Mouse (Mus musculus): ENCODE data around the gene Duox1. TPM values are rescaled to one million over a fixed set of nuclear protein-coding genes. Genes with fewer than 3 reads are reported as not detected.

The Duox1 gene
- total and polyA plus RNA-seq, 3 experiments: not detected

DNA sequence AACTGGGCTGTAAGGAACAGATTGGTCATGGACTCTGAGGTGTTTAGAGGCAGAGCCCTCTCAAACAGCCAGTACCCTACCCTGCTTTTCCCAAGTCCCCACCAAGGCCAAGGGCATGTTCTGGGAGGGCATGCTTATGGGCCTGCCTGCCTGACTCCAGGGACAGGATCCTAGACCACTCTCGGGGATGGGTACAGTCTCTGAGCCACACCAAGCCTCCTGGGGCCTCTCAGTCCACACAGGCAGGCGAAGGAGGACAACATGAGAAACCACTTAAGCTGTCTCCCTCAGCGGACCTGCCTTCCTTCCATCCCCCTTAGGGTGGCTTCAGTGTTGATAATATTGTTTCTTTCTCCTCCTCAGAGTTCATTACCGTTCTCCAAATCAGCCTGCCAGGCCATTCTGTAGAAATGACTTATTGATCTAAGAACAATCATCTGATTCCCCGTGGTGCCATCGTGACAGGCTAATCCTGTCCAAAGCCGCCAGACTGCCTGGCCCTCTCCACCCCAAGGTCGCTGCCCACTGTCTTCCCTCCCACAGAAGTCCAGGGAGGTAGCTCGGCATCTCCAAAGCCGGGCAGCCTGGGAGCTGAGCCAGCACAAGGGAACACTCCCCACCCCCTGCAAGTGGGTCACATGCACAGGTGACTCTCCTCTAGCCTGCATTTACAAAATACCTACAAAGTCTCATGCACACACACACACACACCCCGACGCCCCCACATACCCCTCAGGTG lies 38.9 kb downstream of the Duox1 start:
- no peaks in the 10 kb centered on the region for H3K27me3 ChIP-seq (replicated peaks)
- TF ChIP-seq ETS1 (conservative IDR thresholded peaks at IDR 0.05; ENCODE audit: low read depth, low read length) (no peak), MAFK (IDR thresholded peaks at IDR 0.05; ENCODE audit: insufficient replicate concordance, low read length) (no peak), CHD2 (IDR thresholded peaks at IDR 0.05; ENCODE audit: low read length) (no peak), BHLHE40 (IDR thresholded peaks at IDR 0.05; ENCODE audit: low read depth, low read length) (no peak), POLR2A (IDR thresholded peaks at IDR 0.05; ENCODE audit: low read depth, low read length) (no peak), UBTF (IDR thresholded peaks at IDR 0.05; ENCODE audit: low read depth, low read length) (no peak), SMC3 (IDR thresholded peaks at IDR 0.05; ENCODE audit: low read depth, low read length) (no peak), TBP (conservative IDR thresholded peaks at IDR 0.05; ENCODE audit: low read depth, low read length) (no peak), CHD1 (IDR thresholded peaks at IDR 0.05; ENCODE audit: low read depth, low read length) (no peak), ELF1 (IDR thresholded peaks at IDR 0.05; ENCODE audit: low read depth, low read length) (no peak), JUND (conservative IDR thresholded peaks at IDR 0.05; ENCODE audit: low read depth, low read length) (no peak), USF2 (conservative IDR thresholded peaks at IDR 0.05; ENCODE audit: low read depth, low read length) (no peak)
- no peak overlapping the region for H3K27ac ChIP-seq (ENCODE audit: insufficient read depth, low read depth)
- no peak overlapping the region for H3K9ac ChIP-seq (ENCODE audit: insufficient read depth, low read depth)
- H3K4me2 ChIP-seq (ENCODE audit: insufficient read depth, low read depth, poor library complexity, severe bottlenecking): no peak overlapping the region
- H3K79me2 ChIP-seq (replicated peaks; ENCODE audit: control insufficient read depth, extremely low read depth, insufficient read depth, poor library complexity, severe bottlenecking): no peaks in the 10 kb centered on the region
- no peaks in the 10 kb centered on the region for H3K36me3 ChIP-seq (replicated peaks in 1 of 2; ENCODE audit: control insufficient read depth in 1 of 2, insufficient read depth in 1 of 2, low read length in 1 of 2)
- no peak for DNase-seq (ENCODE audit: extremely low read depth)
- H3K4me3 ChIP-seq (replicated peaks in 1 of 3; ENCODE audit: low read depth in 2 of 3, low read length in 2 of 3, poor library complexity in 1 of 3): no peak overlapping the region
- no peaks in the 10 kb centered on the region for H3K9me3 ChIP-seq (replicated peaks; ENCODE audit: low read length)
- H3K4me1 ChIP-seq (ENCODE audit: control insufficient read depth in 1 of 2, insufficient read depth in 2 of 2): peaks cover 3 to 12% of the 10 kb centered on the region in 2 experiments; a peak in 3 of 4 replicates
- in situ Hi-C loops (cut with MboI; ENCODE audit: low pct_ligation_motif_present, low pct_unique_long_range_greater_than_20kb, low sequenced_read_pairs): no loop called here
- dilution Hi-C loops (cut with MboI; ENCODE audit: extremely low pct_ligation_motif_present, extremely low pct_unique_long_range_greater_than_20kb, low sequenced_read_pairs): no loop called here

DNA sequence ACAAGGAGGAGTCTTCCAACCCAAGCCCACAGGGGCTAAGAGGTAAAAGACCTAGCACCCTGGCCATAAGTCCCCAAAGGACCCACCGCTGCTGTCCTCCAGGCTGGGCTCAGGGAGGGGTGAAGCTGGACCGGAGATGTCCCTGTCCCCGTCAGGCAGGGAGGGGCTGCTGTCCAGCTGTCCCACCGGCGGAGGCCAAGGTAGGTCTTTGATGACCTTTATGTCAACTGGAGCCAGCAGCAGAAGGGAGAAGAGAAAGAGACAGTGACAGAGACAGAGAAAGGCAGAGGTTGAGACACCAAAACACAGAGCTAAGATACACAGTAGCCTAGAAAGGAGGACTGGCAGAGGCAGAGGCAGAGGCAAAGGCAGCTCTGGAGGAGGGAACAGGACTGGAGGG lies 39.9 kb downstream of the Duox1 start:
- dilution Hi-C loops (cut with MboI; ENCODE audit: extremely low pct_ligation_motif_present, extremely low pct_unique_long_range_greater_than_20kb, low sequenced_read_pairs): no loop called here
- DNase-seq (ENCODE audit: extremely low read depth): no peak
- TF ChIP-seq CHD1 (IDR thresholded peaks at IDR 0.05; ENCODE audit: low read depth, low read length): no peak
- TF ChIP-seq SIN3A (IDR thresholded peaks at IDR 0.05; ENCODE audit: low read length): no peak
- TF ChIP-seq NELFE (IDR thresholded peaks at IDR 0.05; ENCODE audit: low read depth, low read length): no peak
- no peak for TF ChIP-seq ZKSCAN1 (IDR thresholded peaks at IDR 0.05; ENCODE audit: borderline replicate concordance, low read depth, low read length)
- TF ChIP-seq TBP (conservative IDR thresholded peaks at IDR 0.05; ENCODE audit: low read depth, low read length): no peak
- TF ChIP-seq GABPA (IDR thresholded peaks at IDR 0.05; ENCODE audit: insufficient replicate concordance, low read depth, low read length): no peak
- TF ChIP-seq JUND (conservative IDR thresholded peaks at IDR 0.05; ENCODE audit: low read depth, low read length): no peak
- TF ChIP-seq ZNF384 (IDR thresholded peaks at IDR 0.05; ENCODE audit: low read depth, low read length): no peak
- TF ChIP-seq PAX5 (IDR thresholded peaks at IDR 0.05; ENCODE audit: low read length): no peak
- no peak overlapping the region for H3K9ac ChIP-seq (ENCODE audit: insufficient read depth, low read depth)
- no peak overlapping the region for H3K27ac ChIP-seq (ENCODE audit: insufficient read depth, low read depth)
- no peaks in the 10 kb centered on the region for H3K27me3 ChIP-seq (replicated peaks)
- no peaks in the 10 kb centered on the region for H3K9me3 ChIP-seq (replicated peaks; ENCODE audit: low read length)
- H3K4me3 ChIP-seq (replicated peaks in 1 of 3; ENCODE audit: low read depth in 2 of 3, low read length in 2 of 3, poor library complexity in 1 of 3): no peak overlapping the region
- H3K4me2 ChIP-seq (ENCODE audit: insufficient read depth, low read depth, poor library complexity, severe bottlenecking): no peak overlapping the region
- H3K79me2 ChIP-seq (replicated peaks; ENCODE audit: control insufficient read depth, extremely low read depth, insufficient read depth, poor library complexity, severe bottlenecking): no peaks in the 10 kb centered on the region
- in situ Hi-C loops (cut with MboI; ENCODE audit: low pct_ligation_motif_present, low pct_unique_long_range_greater_than_20kb, low sequenced_read_pairs): no loop called here
- no peaks in the 10 kb centered on the region for H3K36me3 ChIP-seq (replicated peaks in 1 of 2; ENCODE audit: control insufficient read depth in 1 of 2, insufficient read depth in 1 of 2, low read length in 1 of 2)
- peaks cover 2 to 13% of the 10 kb centered on the region in 2 experiments; a peak in 2 of 4 replicates for H3K4me1 ChIP-seq (ENCODE audit: control insufficient read depth in 1 of 2, insufficient read depth in 2 of 2)

Data from CH12.LX (cell line).